Mouse (Mus musculus) heart, embryonic 14.5 days (tissue): ENCODE data around the gene Rab11fip3. TPM values are rescaled to one million over a fixed set of nuclear protein-coding genes. Genes with fewer than 3 reads are reported as not detected.

ENCODE experiments used
- ATAC-seq: fragments of 200-750 bp; cut with Nextera tagmentation; 2 replicates; pipeline ENCODE4 v1.8.0; 2017; ENCODE audit warnings: low read depth, moderate TSS enrichment; ENCODE audit not compliant: insufficient number of reproducible peaks, insufficient read depth, low FRiP score
- H3K27ac ChIP-seq, 2 experiments: fragments of 200-500 bp in 1 of 2; fragments of 300-500 bp in 1 of 2; sonication (generic) in 1 of 2; replicated peaks in 1 of 2; 2 replicates each; pipeline ENCODE4 v1.5.1; 2012 to 2014; ENCODE audit warnings: low read depth in 2 of 2, low read length in 2 of 2, control low read depth in 1 of 2, mild to moderate bottlenecking in 1 of 2, mixed read lengths in 1 of 2; ENCODE audit not compliant: control insufficient read depth in 1 of 2, insufficient read depth in 1 of 2
- H3K27me3 ChIP-seq: fragments of 300-500 bp; sonication (generic); 2 replicates; pipeline ENCODE4 v1.6.1; 2014; ENCODE audit warnings: mild to moderate bottlenecking, low read length, control low read depth; ENCODE audit not compliant: control insufficient read depth, insufficient read depth
- H3K36me3 ChIP-seq: fragments of 300-500 bp; sonication (generic); 2 replicates; pipeline ENCODE4 v1.6.1; 2014; ENCODE audit warnings: mild to moderate bottlenecking, control low read depth, low read length, mixed read lengths; ENCODE audit not compliant: control insufficient read depth, insufficient read depth
- H3K4me1 ChIP-seq, 2 experiments: fragments of 200-500 bp in 1 of 2; fragments of 300-500 bp in 1 of 2; sonication (generic) in 1 of 2; 2 replicates each; pipeline ENCODE4 v1.6.1; 2012 to 2014; ENCODE audit warnings: low read length in 2 of 2, control low read depth in 1 of 2, mixed read lengths in 1 of 2; ENCODE audit not compliant: control insufficient read depth in 2 of 2, insufficient read depth in 2 of 2
- H3K4me2 ChIP-seq: fragments of 300-500 bp; sonication (generic); 2 replicates; pipeline ENCODE4 v1.6.1; 2014; ENCODE audit warnings: mild to moderate bottlenecking, low read length
- H3K4me3 ChIP-seq, 2 experiments: fragments of 200-500 bp in 1 of 2; fragments of 300-500 bp in 1 of 2; sonication (generic) in 1 of 2; 2 replicates each; pipeline ENCODE4 v1.5.1; 2012 to 2014; ENCODE audit warnings: low read length in 2 of 2, mild to moderate bottlenecking in 2 of 2, control low read depth in 1 of 2, low read depth in 1 of 2, moderate library complexity in 1 of 2; ENCODE audit not compliant: control insufficient read depth in 1 of 2, insufficient read depth in 1 of 2
- H3K9ac ChIP-seq: fragments of 300-500 bp; sonication (generic); 2 replicates; pipeline ENCODE4 v1.6.1; 2014; ENCODE audit warnings: mild to moderate bottlenecking, low read length
- H3K9me3 ChIP-seq: fragments of 300-500 bp; sonication (generic); 2 replicates; pipeline ENCODE4 v1.6.1; 2016; ENCODE audit warnings: low read length, control low read depth; ENCODE audit not compliant: control insufficient read depth
- WGBS: fragments of 180-500 bp; shearing (Covaris S2); extraction: QIAGEN DNeasy Blood & Tissue Kit; methylation state at CpG from one replicate; pipeline ENCODE4 v1.1.7; 2014; 5-methylcytosine and 5-hydroxymethylcytosine counted together
- polyA plus RNA-seq: library from polyadenylated mRNA; unstranded; fragments of >200 nt; fragmentation: Nextera tagmentation; extraction: Ambion mirVana; gene quantifications from 2 replicates; pipeline ENCODE4 v1.2.1, GENCODE M21; 2014

Gene Rab11fip3
- polyA plus RNA-seq, 1 experiment from 2014 or later, result 12.8 TPM

- no peak overlapping the region for H3K4me3 ChIP-seq
- WGBS, result 83% methylated on average over 2 of the region's 2 CpGs
- H3K9me3 ChIP-seq, result no peaks in the 10 kb centered on the region
- H3K9ac ChIP-seq, result no peak overlapping the region
- H3K36me3 ChIP-seq, result peaks cover 7% of the 10 kb centered on the region
- peaks cover 5 to 10% of the 10 kb centered on the region in 2 experiments; a peak in 3 of 4 replicates for H3K4me1 ChIP-seq
- H3K27ac ChIP-seq, result no peak overlapping the region
- H3K27me3 ChIP-seq, result no peaks in the 10 kb centered on the region
- H3K4me2 ChIP-seq, result no peak overlapping the region; the same call in 1 of the 2 replicates
- ATAC-seq, result no peak
These were observed 126.7 kb downstream of the Rab11fip3 start for GRCm38 (mm10) chr17:25942597-25943151.

- Histone ChIP-seq H3K36me3 (peaks cover 16% of the 10 kb centered on the region), H3K4me2 (peak overlapping the region; percentile 76), H3K9ac (peak overlapping the region; percentile 92), H3K9me3 (no peaks in the 10 kb centered on the region), H3K4me3 (peak overlapping the region; percentile 67 to 99), H3K27ac (peak overlapping the region; percentile 75 to 78), H3K4me1 (peaks cover 5 to 10% of the 10 kb centered on the region in 2 experiments; a peak in 3 of 4 replicates), H3K27me3 (no peaks in the 10 kb centered on the region)
- 3% methylated on average over 53 of the region's 54 CpGs for WGBS
- ATAC-seq, result no peak
These were observed 127.7 kb downstream of the Rab11fip3 start for GRCm38 (mm10) chr17:25941511-25942241.

Other genes starting within 250 kb of the Rab11fip3 start
- gene Wdr24, start 245.9 kb downstream of the Rab11fip3 start, polyA plus RNA-seq, result 15.2 and 17.3 TPM in 2 replicates
- 28.8 and 30.0 TPM in 2 replicates for gene Jmjd8, start 240.7 kb downstream of the Rab11fip3 start, polyA plus RNA-seq
- gene Stub1, start 236.2 kb downstream of the Rab11fip3 start, polyA plus RNA-seq, result 282 and 298 TPM in 2 replicates
- gene Rhbdl1, start 232.3 kb downstream of the Rab11fip3 start, polyA plus RNA-seq, result 1.2 and 1.5 TPM in 2 replicates
- 1.2 and 1.9 TPM in 2 replicates for gene Gm20683, start 227.8 kb downstream of the Rab11fip3 start, polyA plus RNA-seq
- gene Rhot2, start 224.7 kb downstream of the Rab11fip3 start, polyA plus RNA-seq, result 11.5 and 12.7 TPM in 2 replicates
- 8.2 and 8.6 TPM in 2 replicates for gene Wdr90, start 208.1 kb downstream of the Rab11fip3 start, polyA plus RNA-seq
- gene Mcrip2, start 200.8 kb downstream of the Rab11fip3 start, polyA plus RNA-seq, result 164 and 184 TPM in 2 replicates
- 36.7 and 41.7 TPM in 2 replicates for gene Mettl26, start 194.5 kb downstream of the Rab11fip3 start, polyA plus RNA-seq
- gene Wfikkn1, start 188.7 kb downstream of the Rab11fip3 start, polyA plus RNA-seq, result 0.27 and 0.53 TPM in 2 replicates
- gene Rab40c, start 149.8 kb downstream of the Rab11fip3 start, polyA plus RNA-seq, result 7.5 and 8.8 TPM in 2 replicates
- gene Pigq, start 124.6 kb downstream of the Rab11fip3 start, polyA plus RNA-seq, result 61.8 and 62.7 TPM in 2 replicates
- 0.09 TPM in 1 of 2 replicates, not detected in the other for gene Nhlrc4, start 124.6 kb downstream of the Rab11fip3 start, polyA plus RNA-seq
- 0.09 TPM in 1 of 2 replicates, not detected in the other for gene A930017K11Rik, start 117.0 kb downstream of the Rab11fip3 start, polyA plus RNA-seq
- 11.2 and 11.3 TPM in 2 replicates for gene Capn15, start 83.8 kb downstream of the Rab11fip3 start, polyA plus RNA-seq
- 33.0 and 39.5 TPM in 2 replicates for gene Decr2, start 20.8 kb upstream of the Rab11fip3 start, polyA plus RNA-seq
- 58.5 and 68.2 TPM in 2 replicates for gene Nme4, start 26.0 kb upstream of the Rab11fip3 start, polyA plus RNA-seq
- 0.44 and 0.58 TPM in 2 replicates for gene Tmem8, start 43.7 kb upstream of the Rab11fip3 start, polyA plus RNA-seq
- 224 and 237 TPM in 2 replicates for gene Mrpl28, start 53.9 kb upstream of the Rab11fip3 start, polyA plus RNA-seq
- gene Axin1, start 69.1 kb upstream of the Rab11fip3 start, polyA plus RNA-seq, result 10.9 and 11.9 TPM in 2 replicates
- gene Pdia2, start 129.5 kb upstream of the Rab11fip3 start, polyA plus RNA-seq, result 0.20 and 0.38 TPM in 2 replicates
- 6.1 and 6.8 TPM in 2 replicates for gene Rgs11, start 133.4 kb upstream of the Rab11fip3 start, polyA plus RNA-seq
- gene Arhgdig, start 138.2 kb upstream of the Rab11fip3 start, polyA plus RNA-seq, result 5.4 and 6.9 TPM in 2 replicates
- 43.9 and 48.1 TPM in 2 replicates for gene Fam234a, start 174.7 kb upstream of the Rab11fip3 start, polyA plus RNA-seq
- gene Luc7l, start 183.3 kb upstream of the Rab11fip3 start, polyA plus RNA-seq, result 54.3 and 55.1 TPM in 2 replicates